Mouse (Mus musculus): ENCODE measurements around the gene Akap5. TPM values are rescaled to one million over a fixed set of nuclear protein-coding genes. Genes with fewer than 3 reads are reported as not detected.
A peak's percentile ranks its signal among the peaks of the same experiment; 100 is the strongest.

The Akap5 gene
- total RNA-seq, 2 experiments from 2014 or later, result 0.38 TPM; not detected in 1

DNA sequence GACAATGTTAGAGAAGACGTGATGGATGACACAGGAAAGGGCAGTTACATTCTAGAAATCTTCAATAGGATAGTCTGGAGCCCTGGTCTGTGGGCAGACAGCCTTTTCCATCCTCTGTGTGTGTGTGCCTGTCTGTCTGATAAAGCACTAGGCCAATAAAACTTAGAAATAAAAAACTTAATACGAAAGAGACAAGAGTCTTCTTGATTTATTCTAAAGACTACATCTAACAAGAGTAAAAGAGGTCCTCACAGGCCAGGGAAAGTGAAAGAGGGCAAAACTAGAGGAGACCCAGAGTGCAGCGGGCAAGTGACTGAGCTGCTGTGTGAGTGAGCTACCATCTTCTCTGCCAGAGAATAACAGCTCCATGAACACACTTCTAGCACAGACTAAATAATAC, 41.6 kb downstream of the Akap5 start:
- ATAC-seq (replicated peaks; ENCODE audit: low FRiP score, poor library complexity, severe bottlenecking), result no peak

DNA sequence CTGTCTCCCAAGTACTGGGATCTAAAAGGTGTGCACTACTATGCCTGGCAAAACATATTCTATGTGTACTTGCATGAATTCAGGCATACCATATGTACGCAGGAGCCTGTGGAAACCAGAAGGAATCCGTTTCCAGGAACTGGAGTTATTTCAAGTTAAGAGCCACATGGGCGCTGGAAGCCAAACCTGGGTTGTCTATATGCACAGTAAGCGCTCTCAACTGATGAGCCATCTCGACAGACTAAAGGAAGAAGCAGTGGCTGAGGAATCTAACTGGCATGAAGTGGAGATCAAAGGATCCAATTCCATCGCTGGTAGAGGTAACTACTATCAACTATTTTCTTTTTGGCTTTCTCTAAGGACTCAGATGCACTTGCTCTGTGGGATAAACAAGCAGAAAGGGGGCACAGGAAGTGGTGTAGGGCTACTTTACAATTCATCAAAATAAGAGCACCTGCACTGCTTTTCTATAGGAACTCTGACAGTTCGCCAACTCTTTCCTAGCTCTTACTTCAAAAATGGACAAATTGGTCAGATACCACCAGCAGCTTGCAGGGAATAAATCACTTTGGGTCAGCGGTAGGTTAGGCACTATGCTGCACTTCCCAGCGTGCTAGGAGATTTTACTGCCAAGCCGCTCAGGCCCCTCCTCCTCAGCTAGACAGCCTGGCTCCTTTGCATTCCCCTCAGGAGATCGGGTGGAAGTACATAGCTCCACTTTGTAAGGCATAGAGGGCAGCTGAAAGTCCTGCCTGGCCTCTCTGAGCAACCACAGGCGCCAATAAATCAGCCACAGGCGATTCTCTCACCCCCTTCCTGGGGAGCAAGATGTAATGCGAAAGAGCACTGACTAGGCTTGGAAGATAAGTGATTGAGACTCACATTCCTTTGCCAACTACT, 42.7 kb downstream of the Akap5 start:
- no peak for ATAC-seq (replicated peaks; ENCODE audit: low FRiP score, poor library complexity, severe bottlenecking)

DNA sequence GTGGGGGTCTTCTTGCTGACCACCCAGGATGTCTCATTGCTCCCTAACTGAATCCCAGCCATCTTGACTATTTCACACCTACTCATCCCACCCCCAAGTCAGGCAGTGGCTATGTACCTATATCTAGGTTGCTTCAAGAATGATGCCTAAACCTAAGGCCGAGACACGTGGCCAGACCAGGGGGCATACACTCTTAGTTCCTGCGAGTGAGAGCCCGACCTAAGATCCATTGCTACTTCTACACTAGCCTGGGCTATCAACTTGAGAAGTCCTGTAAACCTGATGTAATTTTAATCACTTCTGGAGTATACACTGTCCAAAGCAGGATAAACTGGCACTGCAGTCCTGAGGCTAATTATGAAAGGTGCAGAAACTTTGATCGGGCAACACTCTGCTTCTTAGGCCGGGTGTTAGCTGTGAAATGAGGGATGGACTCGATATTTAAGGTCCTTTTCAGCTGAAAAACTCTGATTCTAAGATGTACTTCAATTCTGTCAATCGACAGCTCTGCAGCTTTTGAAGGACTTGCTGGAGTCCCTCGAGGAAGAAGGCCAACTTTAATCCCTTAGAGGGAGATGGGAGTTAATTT, 43.6 kb downstream of the Akap5 start:
- no peak for ATAC-seq (replicated peaks; ENCODE audit: low FRiP score, poor library complexity, severe bottlenecking)

DNA sequence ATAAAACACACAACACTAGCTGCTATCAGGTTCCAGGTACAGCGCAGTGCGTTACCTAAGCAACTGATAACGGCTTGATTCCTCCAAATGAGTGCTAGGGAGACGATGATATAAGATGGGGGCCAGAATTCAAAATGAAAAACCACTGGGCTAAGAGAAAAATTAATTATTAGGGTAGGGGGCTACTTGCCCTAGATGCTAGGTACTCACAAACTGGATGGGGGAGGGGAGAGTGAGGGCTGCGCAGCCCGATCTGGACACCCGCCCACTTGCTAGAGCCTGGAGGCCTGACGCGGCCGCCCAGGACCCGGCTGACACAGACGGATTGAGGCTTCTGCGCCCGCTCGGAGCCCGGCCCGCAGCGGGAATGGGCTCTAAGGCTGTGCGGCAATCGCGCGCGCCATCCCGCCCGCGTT, 44.1 kb downstream of the Akap5 start:
- 0 out of 2 replicates have a peak, but pooled peaks have one; percentile 28 for ATAC-seq (replicated peaks; ENCODE audit: low FRiP score, poor library complexity, severe bottlenecking)

DNA sequence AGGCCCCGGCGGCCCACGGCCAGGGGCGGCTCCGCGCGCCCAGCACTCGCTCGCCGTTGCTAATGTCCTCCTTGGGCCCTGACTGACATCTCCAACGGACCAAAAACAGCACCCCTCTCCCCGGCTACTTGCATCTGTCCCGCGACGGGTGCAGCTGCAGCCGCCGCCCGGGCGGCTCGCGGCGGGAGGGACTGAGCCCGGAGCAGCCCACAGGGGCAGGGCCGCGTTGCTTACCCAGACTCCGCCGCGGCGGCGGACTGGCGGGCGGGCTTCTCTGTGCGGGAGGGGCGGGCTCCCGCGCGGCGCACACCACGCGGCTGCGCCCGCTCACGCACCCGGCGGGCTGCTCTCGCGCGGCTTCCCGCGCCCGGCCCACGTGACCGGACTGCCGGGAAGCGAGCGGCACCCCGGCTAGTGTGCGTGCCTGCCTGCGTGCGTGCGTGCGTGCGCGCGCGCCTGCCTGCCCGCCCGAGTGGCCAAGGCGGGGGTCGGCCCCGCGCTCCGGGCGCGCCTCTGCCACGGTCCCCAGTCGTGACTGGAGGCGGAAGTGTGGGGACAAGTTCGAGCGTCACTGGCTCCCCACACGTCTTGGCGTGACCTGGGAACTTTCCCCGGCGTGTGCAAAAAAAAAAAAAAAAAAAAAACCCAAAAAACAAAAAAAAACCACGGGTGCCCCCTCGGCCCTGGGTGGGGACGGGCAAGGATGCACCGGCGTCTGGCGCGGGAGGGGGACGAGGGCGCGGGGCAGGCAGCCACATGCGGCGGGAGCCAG, 44.7 kb downstream of the Akap5 start, which contains the start of gene Zbtb25:
TSS of gene Zbtb25 (minus strand) at position 397 of the 772 bp plus-strand sequence.
- peak; percentile 48 for ATAC-seq (replicated peaks; ENCODE audit: low FRiP score, poor library complexity, severe bottlenecking)

DNA sequence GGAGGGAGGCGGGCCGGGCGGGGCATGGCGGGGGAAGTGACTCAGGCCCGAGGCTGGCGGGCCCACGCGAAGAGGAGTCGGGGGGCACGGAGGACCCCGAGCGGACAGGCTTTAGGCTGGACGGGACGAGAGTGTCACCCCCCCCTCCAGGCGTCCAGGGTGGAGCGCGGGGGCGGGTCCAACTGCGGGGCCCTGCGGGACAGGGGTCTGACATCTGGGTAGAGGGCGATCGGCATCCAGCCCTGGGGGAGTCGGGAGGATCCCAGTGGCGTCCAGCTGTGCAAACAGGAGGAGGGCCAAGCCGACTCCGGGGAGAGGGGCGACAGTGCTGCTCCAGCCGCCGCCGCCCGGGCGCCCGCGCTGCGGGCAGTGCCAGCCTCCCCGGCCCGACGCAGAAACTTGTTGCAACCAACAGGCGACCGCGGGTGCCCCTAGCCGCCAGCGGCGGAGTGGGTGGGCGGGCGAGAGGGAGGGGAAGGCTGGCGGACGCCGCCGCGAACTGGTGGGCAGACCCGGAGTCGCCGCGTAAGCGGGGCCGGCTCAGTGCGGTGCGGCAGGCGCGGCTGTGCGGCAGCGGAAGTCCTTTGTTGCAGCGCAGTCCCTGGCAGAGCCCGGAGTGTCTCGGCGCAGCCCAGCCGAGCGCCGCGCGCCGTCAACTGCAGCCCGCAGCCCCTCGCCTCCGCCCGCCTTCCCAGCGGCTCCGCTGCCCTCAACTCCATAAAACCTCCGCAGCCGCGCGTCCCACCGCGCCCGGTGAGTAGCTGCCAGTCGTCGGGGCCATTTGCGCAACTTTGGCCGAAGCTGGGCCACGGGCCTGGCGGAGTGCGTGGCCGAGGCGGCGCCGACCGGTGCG, 45.5 kb downstream of the Akap5 start, which contains the start of gene Zbtb1:
TSS of gene Zbtb1 (plus strand) at position 289 of the 853 bp plus-strand sequence.
- 0 out of 2 replicates have a peak, but pooled peaks have one; percentile 2 for ATAC-seq (replicated peaks; ENCODE audit: low FRiP score, poor library complexity, severe bottlenecking)

DNA sequence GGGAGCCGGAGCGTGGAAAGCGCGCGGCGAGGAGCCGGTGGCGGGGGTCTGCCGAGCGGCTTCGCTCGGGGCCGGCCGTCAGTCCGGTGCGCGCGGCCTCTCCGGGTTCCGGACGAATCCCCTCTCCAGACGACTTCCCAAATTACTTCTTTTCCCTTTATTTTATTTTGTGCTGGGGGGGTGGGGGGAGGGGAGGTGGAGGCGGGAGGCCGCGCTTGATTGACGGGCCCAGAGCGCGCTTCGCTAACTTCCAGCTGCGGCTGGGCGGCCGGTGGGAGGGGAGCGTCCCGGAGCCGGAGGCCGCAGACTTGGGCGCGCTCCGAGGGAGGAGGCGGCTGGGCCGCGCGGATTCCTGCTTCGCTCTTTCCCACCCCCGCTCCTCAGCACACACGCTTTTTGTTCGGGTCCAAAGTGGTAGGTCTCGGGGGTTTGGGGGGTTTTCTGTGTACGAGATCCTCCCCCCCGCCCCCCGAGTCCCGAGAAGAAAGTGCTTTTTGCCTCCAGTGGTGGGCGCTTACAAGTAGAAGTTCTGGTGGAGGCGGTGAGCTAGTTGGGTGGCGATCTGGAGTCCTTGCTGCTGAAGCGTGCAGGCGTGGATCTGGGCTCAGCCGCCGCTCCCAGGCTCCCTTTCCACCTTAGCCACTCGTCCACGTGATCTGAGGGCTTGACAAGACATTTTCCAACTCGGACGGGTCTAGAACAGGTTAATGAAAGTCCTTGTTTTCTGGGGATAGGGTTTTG, 46.3 kb downstream of the Akap5 start:
- peak; percentile 60 for ATAC-seq (replicated peaks; ENCODE audit: low FRiP score, poor library complexity, severe bottlenecking)

DNA sequence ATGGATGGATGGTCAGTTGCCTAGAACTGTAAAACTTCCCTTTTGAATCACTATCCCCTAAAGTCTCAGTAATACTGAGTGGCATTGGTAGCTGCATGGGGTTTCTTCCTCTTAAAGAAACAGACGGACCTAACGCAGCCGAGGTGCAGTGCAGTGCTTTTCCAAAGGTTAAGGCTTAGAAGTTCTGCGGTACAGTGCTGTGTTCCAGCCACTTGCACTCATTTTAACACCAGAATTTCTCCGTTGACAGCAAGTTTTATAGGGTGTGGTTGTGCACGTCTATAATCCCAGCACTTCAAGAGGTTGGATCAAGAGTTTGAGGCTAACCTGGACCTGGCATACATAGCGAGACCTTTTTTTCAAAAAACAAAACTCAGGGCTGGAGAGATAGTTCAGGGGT, 47.4 kb downstream of the Akap5 start:
- no peak for ATAC-seq (replicated peaks; ENCODE audit: low FRiP score, poor library complexity, severe bottlenecking)

DNA sequence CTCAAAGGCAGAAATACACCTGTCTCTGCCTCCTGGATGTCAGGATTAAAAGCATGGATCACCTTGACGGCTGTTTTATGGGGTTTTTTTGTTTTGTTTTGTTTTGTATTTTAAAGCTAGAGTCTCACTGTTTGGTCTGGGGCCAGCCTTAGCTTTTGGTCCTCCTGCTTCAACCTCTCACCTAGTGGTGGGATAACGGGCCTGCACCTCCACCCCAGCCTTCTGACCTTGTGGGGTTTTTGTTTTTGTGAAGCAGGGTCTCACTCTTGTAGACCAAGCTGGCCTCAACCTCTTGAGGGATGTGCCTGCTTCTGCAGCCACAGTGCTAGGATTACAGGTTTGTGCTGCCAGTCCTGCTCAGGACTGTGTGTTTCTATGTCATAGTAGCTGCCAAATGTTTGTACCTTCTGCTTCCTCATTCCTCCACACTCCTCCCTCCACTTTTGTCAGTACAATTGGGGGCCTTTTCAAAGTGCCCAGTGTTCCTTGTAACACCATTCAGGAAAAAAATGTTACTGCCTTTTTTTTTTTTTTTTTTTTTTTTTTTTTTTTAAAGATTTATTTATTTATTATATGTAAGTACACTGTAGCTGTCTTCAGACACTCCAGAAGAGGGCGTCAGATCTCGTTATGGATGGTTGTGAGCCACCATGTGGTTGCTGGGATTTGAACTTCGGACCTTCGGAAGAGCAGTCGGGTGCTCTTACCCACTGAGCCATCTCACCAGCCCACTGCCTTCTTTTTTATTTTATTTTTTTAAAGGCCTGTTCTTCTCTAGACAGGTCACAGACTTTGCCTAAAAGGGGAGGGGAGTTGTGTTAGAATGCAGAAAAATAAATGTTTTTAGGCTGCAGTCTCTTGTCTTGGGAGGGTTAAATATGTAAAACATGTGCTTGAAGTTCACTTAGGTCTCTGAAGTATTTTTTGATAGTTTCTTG, 48.5 kb downstream of the Akap5 start:
- ATAC-seq (replicated peaks; ENCODE audit: low FRiP score, poor library complexity, severe bottlenecking), result 0 out of 2 replicates have a peak, but pooled peaks have one; percentile 32

DNA sequence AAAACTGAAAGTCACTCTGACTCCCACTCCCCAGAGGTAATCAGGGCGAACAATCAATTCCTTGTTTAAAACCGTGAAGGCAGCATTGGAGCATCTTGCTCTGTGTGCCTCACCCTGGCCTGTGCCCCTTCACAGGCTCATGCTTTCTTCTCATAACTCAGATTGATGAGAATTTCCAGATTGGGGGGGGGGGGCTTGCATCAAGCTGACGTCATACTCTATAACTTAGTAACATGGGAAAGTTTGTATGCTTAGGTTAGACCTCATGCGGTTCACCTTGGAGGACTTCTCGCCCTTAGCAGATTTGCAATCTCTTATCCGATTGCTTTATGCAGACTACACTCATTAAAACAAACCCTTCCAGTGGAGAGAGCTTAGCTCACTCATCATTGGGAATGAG, 49.3 kb downstream of the Akap5 start:
- ATAC-seq (replicated peaks; ENCODE audit: low FRiP score, poor library complexity, severe bottlenecking), result no peak

DNA sequence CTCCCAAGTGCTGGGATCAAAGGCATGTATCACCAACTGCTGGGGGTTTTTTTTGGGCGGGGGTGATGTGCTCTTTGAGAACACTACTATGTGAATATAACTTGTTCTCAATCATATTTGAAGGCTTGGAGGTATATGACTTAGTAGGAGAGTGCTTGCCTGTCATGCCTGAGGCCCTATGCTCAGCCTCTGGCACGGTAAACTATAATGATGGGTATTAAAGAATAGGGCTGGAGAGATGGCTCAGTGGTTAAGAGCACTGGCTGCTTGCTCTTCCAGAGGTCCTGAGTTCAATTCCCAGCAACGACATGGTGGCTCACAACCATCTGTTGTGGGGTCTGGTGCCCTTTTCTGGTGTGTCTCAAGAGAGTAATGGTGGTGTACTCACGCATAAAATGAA, 50.2 kb downstream of the Akap5 start:
- ATAC-seq (replicated peaks; ENCODE audit: low FRiP score, poor library complexity, severe bottlenecking), result no peak

DNA sequence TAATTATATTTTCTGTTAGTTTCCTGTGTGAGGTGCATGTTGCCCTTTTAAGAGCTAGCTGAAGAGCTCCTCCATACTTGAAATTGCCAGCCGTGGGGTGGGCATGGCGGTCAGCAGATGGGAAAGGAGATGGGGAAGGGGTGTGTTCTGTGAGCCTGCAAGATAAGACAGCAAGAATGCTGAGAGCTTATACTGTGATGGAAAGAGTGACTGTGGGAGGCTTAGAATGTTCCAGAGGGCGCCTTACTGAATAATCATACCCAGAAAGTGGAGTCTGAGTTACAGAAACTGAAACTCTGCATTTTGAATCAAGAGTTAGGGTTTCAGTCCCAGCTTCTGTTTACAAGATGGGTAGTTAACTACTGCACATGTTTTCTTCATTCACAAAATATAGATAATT, 50.8 kb downstream of the Akap5 start:
- ATAC-seq (replicated peaks; ENCODE audit: low FRiP score, poor library complexity, severe bottlenecking), result 0 out of 2 replicates have a peak, but pooled peaks have one; percentile 25

DNA sequence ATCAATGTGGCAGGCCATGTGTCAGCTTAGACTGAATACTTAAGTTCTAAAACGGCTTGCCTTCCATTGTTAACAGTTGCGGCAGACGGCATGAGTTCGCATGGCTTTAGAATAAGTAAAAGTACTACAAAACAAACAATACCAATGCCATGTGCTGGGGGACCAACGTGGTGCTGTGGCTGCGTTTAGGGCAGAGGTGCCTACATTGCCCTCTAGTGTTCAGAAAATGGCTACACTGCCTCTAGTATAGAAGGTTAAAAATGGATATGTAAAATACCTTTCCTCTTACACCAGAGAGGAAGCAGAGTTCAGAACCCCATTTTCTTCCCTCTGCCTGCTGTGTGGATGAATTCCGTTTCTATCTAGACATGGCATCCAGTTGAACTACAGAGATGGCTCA, 52.0 kb downstream of the Akap5 start:
- ATAC-seq (replicated peaks; ENCODE audit: low FRiP score, poor library complexity, severe bottlenecking), result peak; percentile 81

DNA sequence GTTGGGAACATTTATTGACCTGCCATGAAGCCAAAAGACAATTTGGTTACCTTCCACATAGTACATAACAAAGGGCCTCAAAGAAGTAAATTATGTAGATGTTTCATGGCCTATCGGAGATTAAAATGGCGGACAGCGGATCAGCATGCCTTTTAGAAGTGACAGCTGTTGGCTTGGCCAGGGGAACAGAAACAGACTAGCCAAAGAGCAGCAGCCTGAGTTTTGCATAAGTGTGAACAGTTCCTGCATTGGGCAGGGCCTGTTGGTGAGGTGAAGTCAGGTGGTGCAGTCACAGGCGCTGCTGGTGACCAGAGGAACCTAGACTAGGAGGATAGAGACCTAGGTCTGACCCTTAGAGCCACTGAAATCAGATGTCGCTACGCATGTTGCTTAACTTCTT, 52.4 kb downstream of the Akap5 start:
- no peak; the same call in 1 of the 2 replicates for ATAC-seq (replicated peaks; ENCODE audit: low FRiP score, poor library complexity, severe bottlenecking)

DNA sequence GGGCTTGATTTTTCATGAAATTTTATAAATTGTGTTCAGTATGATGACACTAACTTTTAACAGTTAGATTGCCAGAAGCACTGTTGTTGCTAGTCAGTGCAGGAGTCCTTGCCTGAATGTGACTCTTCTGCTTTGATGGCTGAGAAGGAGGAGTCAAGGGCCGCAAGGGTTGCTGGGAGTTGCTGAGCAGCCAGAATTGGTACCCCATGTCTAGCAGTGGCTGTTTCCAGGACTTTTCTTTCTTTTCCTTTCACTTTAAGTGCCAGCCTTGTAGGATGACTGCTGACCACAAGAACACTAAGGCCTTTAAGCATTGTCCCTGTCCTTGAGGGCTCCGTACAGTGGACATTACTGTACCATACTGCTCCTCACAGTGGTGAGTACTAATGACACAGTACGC, 53.0 kb downstream of the Akap5 start:
- ATAC-seq (replicated peaks; ENCODE audit: low FRiP score, poor library complexity, severe bottlenecking), result no peak

DNA sequence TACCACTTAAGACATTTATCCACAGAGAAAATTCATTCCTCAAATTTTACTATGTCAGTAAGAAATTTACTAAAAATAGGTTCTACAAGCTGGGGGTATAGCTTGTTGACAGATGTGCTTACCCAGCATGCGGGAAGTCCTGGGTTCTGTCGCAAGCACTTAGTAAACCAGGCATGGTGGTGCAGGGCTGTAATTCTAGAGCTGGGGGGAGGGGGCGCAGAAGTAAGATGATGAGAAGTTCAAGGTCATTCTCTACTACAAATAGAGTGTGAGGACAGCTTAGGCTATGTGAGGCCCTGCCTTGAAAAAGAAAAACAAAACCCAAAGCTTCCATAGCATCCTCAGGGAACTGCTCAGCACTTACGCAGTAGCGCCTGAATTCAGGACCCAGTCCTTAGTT, 53.9 kb downstream of the Akap5 start:
- ATAC-seq (replicated peaks; ENCODE audit: low FRiP score, poor library complexity, severe bottlenecking), result no peak

DNA sequence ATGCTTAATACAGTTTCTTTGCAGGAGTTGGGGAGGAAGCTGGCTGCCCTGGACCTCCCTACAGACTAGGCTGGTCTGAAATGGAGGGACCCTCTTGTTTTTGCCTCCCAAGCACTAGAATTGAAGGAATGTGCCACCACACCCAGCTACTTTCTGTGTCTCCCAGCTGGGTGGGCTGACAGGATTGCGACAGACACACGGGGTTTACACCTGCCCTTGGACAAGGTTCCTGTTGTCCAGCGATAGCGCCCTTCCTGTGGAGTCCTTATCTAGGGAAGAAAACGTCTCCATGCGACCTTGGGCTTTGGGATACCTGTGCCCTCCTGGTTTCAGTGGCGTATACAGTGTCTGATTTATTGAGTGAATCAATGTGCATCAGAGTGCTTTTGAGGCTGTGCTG, 55.5 kb downstream of the Akap5 start:
- no peak for ATAC-seq (replicated peaks; ENCODE audit: low FRiP score, poor library complexity, severe bottlenecking)

All from erythroblast, adult 5-6 weeks (primary cell).